Mouse (Mus musculus) spleen, adult 2 months (tissue): ENCODE results near the gene Mybpc1.

ENCODE experiments used
- CTCF ChIP-seq: fragments of 200-500 bp; IDR thresholded peaks from 2 replicates; pipeline ENCODE4 v1.5.1; 2011; ENCODE audit warnings: mild to moderate bottlenecking, inconsistent platforms; ENCODE audit not compliant: insufficient read depth, insufficient read length, insufficient replicate concordance; ENCODE audit errors: extremely low read depth
- POLR2A ChIP-seq: fragments of 200-500 bp; IDR thresholded peaks from 2 replicates; pipeline ENCODE4 v1.6.1; 2011; ENCODE audit warnings: low read depth, low read length, inconsistent platforms

- no peak for TF ChIP-seq POLR2A
- TF ChIP-seq CTCF: no peak
Measured at GRCm38 (mm10) chr10:88552738-88553137, 52.2 kb downstream of the Mybpc1 start.
